Mouse (Mus musculus) CD4-positive helper T cell, adult 2 months (primary cell): Measurements from ENCODE around the gene Glp2r.
A peak's percentile ranks its signal among the peaks of the same experiment; 100 is the strongest.

Source experiments
- DNase-seq: peaks from one replicate; pipeline ENCODE4 v3.0.0-alpha.2; 2012; ENCODE audit warnings: low read depth, missing footprints, low spot score

Glp2r gene

DNA sequence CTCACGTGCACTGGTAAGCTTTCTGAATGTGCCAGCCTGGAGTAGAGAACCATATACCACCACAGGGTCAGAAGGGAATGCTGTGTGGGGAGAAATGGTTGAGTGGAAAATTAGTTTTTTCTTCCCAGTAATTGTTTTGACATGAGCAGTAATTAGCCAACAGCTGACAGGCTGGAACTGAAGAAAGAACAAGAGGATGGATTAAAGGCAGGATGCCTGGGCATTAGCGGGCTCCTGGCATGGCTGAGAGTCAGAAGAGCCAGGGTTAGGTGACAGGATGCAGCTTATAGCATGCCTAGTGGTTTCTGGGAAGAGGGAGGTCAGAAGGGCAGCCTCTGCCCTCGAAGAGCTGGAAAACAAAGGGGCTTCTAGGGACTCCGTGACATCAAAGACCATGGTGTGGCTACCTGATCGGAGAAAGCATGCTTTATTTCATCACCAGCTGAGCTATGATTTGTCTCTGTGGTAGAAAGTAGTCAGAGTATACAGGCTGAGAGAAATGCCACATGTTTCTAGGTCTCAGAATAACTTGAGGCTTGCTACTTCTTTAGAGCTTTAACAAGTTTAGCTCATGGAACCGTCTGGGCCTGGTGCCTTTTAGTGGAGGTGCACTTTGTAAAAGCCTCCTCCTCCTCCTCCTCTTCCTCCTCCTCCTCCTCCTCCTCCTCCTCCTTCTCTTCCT is 133.9 kb downstream of the Glp2r start:
- no peak for DNase-seq

- no peak for DNase-seq
Observed at GRCm38 (mm10) chr11:67636201-67636600, 134.8 kb downstream of the Glp2r start.

DNA sequence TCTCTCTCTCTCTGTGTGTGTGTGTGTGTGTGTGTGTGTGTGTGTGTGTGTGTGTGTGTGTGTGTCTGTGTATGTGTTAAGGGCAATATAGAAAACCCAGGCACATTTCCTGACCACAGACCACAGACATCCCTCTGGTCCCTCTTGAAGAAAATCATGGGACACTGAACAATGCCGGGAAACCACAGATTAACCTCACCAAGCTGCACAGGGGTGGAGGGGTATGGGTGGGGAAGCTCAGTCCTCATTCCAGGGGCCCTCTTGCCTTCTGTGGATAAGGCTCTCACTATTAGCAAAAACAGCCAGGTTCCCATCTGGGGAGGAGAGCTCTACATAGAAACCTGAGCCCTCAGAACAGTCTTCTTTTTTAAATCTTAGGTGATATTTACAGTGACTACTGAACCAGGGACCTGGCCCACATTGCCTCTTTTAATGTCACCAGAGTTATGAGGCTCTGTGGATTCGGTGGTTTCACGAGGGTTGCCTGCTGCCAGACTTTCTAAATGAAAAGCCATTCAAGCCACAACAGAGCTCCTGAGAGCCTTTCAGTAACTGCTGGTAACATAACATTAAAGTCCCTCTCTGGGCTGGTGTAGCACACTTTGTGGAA is 137.2 kb downstream of the Glp2r start:
- peak; percentile 11 for DNase-seq

GRCm38 (mm10) chr11:67632906-67633305 is 138.0 kb downstream of the Glp2r start:
- DNase-seq, result no peak

GRCm38 (mm10) chr11:67628522-67628921 is 142.4 kb downstream of the Glp2r start:
- DNase-seq, result no peak

DNA sequence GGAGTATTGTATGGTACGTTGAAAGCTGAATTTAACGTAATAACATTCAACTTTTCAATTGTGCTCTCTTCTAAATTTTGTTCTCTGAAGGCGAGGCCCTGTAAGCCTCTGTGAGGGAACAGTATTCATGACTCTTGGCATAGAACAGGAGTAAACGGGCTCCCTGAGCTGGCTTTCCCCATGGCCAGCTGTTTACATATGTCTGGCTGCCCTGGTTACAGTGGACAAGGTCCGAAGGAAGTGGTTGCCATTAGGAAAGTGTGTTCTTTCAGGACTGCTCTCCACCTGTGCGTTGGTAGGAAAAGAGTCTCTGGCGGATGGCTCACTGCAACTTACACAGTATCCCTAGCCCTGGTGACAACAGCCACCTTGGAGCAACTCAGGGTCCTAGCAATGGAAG is 143.8 kb downstream of the Glp2r start:
- DNase-seq, result no peak

- DNase-seq, result no peak
Observed at GRCm38 (mm10) chr11:67622340-67622739, 148.6 kb downstream of the Glp2r start.

- no peak for DNase-seq
Observed at GRCm38 (mm10) chr11:67616557-67617239, 154.3 kb downstream of the Glp2r start.

DNA sequence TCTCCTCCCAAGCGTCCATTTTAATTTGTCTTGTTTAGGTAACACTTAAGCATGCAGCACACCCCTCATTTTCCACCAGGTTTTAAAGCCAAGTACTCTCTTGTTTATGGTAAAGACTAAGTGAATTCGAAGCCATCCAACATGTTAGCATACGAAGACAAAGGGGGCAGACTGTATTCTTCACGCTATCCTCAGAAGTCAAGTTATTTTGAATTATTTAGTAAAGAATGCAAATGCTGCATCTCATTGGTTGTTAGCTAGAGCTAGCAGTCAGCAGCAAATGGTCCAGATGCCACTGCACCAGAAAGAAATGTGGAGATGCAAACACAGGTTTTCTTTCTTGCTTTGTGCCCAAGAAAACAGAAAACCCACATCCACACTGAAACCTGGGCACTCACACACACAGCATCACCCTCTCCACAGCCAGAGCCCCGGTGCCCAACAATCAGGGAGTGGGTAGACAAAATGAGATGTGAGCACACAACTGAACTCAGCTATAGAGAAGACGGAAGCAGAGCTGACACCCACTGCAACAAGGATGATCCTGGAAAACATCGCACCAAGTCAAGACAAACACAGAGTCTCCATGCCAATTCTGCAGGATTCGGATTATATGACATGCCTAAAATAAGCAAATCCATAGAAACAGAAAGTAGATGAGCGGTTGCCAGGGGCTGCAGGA is 158.7 kb downstream of the Glp2r start:
- DNase-seq, result no peak
